Mouse (Mus musculus) kidney, adult 2 months (tissue): ENCODE data around the gene Ctf1.

ENCODE experiments used
- CTCF ChIP-seq: fragments of 200-500 bp; conservative IDR thresholded peaks from 2 replicates; pipeline ENCODE4 v1.5.1; 2011; ENCODE audit warnings: low read depth, mild to moderate bottlenecking, control low read depth, low read length, moderate library complexity, mixed read lengths; ENCODE audit not compliant: insufficient read depth, insufficient read length
- POLR2A ChIP-seq: fragments of 200-500 bp; IDR thresholded peaks from one replicate; pipeline ENCODE4 v1.6.1; 2011; ENCODE audit warnings: low read depth, low read length, control low read depth

DNA sequence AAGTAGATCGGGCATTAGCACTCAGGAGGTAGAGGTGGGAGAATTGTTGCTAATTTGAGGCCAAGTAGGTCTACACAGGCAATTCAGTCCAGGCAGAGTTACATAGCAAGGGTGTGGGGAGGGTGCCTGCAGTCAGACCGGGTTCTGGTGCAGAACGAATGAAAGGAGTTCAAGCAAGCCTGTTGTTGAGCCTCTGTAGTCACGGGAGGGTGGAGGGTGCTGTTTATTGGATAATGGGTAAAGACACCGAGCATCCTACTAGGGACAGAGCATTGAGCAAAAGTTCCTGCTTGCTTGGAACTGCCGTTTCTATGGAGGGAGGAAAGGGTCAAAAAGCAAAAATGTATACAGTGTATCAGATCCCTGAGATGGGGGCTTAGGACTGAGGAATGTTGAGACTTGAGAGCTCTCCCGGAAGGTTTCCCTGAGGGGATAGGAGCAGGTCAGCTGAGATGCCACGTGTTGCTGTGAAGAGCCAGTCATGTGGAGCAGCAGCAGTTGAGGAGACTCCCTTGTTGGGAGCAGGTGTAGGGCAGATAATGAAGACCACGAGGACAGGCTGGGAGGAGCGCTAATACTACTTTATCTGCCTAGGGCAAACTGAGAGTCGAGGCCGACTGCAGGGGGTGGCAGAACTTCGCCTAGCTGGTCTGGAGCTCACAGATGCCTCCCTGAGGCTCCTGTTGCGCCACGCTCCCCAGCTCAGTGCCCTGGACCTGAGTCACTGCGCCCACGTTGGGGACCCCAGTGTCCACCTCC lies 54.5 kb downstream of the Ctf1 start:
- TF ChIP-seq CTCF (no peak), POLR2A (no peak)
